Mouse (Mus musculus): Measurements from ENCODE around the gene Lrrc19.

The Lrrc19 gene

GRCm38 (mm10) chr4:94591765-94592381, 58.1 kb downstream of the Lrrc19 start:
- peak; percentile 51 for DNase-seq (ENCODE audit: low spot score)

Measured in testis, postnatal 14 days (tissue).